Mouse (Mus musculus): ENCODE data around the gene Plcb1.
"Not testable (repeated sequence)": the region's sequence is repeated elsewhere in the genome, so short reads cannot be mapped to it uniquely, and the experiment has no call there.

Plcb1 gene

DNA sequence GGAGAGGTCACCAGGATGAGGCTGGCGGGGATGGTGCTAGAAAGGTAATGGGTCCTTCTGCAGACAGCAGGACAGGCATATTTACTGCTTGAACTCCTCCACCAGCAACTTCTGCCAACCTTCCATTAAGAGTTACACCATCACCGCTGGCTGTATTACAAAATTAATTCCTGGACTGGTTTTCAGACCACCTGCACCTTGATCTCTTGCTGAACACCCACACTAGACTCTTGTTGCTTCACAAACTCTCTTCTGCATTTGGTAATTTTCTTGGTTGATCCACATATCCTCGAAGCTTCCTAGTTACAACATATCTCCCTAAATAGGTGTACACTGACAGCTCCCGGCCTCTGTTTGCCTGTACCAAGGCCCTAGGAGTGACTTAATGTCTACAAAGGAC is 170.6 kb downstream of the Plcb1 start:
- no peak for DNase-seq (ENCODE audit: extremely low spot score, low read depth, low spot score)

DNA sequence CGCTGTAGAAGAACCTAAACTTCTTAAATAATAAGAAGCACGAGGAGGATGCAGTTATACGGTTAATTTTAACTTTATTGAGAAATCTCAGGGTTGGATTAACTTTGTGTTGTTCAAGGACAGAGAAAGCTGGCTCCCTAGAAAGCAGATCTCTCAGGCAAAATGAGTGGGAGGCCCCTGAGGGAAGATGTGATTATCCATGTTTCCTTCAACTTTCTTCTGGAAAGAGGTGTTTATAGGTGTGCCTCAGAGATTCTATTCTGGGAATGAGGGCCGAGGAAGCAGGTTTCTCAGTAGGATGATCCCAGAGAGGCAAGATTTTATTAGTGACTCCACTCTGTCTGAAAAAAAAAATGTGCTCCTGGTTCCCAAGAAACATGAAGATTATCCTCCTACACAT is 180.3 kb downstream of the Plcb1 start:
- DNase-seq (ENCODE audit: extremely low spot score, low read depth, low spot score): no peak

DNA sequence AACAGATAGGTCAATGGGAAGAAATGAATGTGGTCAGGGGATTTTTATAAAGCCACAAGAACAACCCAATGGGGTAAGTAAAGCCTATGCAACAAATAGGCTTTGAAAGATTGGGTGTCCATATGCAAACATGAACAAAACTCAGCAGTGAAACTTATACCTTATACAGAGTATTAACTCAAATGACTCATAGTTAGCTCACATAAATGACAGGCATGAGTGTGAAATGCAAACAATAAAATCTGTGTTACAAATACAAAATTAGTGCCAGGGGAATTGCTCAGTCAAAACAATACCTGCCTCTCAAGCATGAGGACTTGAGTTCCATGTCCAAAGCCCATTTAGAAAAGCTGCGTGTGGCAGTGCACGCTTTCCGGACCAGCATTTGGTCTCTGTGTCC is 182.5 kb downstream of the Plcb1 start:
- no peak for DNase-seq (ENCODE audit: extremely low spot score, low read depth, low spot score)

DNA sequence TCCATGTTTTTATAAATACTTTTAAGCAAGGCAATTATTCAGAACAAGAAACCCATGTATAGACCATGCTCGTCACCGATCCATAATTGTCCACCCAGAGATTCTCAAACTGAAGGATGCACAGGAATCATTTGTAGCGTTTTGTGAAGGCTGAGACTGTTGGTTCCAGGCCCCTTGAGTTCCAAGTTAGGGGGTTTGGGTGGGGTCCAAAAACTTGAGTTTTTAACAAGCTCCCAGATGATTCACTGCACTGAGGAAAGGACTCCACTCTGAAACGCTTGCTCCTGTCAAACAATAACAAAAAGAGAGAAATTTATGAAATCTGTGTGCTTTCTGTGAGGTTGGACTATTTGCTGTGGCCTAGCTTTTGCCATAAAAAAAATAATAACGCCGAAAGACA is 186.5 kb downstream of the Plcb1 start:
- DNase-seq (ENCODE audit: extremely low spot score, low read depth, low spot score): no peak

DNA sequence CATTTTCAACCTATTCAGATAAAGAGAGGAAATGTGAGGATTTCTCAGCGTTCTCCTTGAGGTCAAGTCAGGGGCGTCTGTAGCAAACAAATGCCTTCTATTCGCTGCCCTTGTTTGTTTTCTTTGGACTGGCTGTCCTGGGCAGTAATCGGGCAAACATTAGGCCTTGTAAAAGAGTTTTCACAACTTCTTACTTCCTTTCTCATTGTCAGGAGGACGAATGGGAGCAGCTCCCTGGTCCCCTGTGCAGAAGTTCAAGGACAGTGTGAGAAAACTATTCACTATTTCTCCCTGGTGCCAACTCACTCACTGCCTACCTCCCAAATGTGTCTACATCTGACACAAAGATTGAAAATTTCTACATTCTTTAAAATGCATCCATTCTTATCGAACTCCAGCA is 188.8 kb downstream of the Plcb1 start:
- no peak for DNase-seq (ENCODE audit: extremely low spot score, low read depth, low spot score)

DNA sequence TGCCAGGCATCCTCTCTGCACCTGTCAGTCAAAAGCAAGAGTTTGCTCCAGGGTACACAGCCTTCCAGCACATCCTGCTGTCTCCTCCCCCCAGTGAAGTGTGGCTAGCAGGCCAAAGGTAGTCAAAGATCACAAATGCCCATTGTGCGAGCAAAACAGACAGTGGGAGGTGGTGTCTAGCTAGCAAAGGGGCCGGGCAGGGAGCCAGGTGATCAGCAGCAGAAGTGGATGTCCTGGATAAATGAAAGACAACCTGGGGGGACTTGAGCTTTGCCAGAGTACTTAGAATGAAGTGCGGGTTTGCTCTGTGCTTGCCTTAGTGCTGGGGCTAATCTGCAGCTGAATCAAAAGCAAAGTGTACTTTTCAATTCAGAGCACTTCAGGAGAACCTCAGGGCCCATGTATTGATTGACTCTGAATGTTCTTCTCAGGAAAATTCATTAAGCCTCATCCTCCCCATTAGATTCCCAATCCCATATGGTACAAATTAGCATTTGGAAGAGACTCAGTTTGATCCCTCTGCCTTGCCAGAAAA is 191.0 kb downstream of the Plcb1 start:
- no peak for DNase-seq (ENCODE audit: extremely low spot score, low read depth, low spot score)

DNA sequence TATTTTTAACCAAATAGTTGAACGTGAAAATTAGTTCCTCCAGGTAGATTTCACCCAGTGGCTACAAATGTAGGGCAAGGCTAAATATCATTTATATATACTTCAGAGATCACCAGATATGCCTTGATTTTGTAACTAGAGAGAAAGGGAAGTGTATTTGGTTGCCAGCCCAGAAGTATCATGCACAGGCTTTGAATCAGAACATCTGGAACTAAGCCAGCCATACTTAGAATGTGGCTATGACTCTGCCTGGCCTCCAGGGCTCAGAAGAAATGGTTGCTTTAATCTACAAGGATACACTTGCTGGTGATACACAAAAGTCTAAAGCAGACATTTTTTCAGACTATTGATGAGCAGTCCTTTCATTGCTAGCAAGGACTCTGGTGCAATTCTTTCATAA is 191.8 kb downstream of the Plcb1 start:
- DNase-seq (ENCODE audit: extremely low spot score, low read depth, low spot score): no peak

DNA sequence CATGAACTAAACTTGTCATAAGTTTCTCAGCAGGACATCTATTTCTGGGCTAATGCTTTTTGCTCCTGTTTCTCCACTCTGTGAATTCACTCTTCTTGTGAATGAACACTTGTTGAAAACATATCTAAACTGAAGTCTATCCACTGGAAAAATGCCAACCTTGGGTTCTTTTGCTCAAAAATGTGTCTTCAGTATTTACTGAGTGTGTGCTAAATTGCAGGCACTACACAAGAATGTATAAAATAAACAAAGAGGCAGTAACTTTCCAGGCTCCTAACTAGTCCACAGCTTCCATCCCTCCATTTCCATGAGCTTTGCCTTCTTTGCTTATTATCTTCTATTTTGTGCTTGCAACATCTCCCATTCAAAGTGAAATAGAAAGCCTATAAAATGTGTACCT is 195.5 kb downstream of the Plcb1 start:
- no peak for DNase-seq (ENCODE audit: extremely low spot score, low read depth, low spot score)

DNA sequence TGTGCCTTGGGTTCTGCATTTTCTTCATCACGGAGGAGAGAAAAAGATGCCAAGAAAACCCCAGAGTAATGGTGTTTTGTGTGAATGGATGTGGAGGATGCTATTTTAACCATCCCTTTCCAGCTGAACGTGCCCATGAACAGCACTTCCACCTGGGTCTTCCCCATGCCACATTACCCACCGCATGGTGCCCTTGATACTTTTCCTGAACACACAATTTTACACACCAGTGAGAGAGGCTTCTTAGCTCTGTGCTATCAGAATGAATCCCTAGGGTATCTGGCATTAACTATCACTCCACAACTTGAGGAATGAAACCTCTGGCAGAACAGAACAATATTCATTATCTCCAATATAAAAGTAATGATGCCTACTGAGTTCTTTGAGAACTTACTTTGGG is 199.0 kb downstream of the Plcb1 start:
- DNase-seq (ENCODE audit: extremely low spot score, low read depth, low spot score): no peak

DNA sequence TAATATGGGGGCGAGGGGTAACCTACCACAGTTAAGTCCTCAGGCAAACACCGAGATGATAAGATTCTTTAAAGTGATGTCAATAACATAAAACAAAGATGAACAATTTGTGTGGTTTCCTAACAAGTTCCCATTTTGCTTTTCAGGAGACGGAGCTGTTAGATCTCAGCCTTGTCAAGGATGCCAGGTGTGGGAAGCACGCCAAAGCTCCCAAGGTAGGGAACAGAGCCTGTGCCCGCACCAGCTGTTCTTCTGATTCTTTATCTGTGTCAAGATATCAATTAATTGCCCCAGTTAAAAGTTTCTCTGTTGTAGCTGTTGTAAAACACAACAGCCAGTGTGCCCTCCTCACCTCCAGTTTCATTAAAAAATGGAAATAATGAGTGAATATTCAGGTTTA is 202.1 kb downstream of the Plcb1 start:
- DNase-seq (ENCODE audit: extremely low spot score, low read depth, low spot score): no peak

DNA sequence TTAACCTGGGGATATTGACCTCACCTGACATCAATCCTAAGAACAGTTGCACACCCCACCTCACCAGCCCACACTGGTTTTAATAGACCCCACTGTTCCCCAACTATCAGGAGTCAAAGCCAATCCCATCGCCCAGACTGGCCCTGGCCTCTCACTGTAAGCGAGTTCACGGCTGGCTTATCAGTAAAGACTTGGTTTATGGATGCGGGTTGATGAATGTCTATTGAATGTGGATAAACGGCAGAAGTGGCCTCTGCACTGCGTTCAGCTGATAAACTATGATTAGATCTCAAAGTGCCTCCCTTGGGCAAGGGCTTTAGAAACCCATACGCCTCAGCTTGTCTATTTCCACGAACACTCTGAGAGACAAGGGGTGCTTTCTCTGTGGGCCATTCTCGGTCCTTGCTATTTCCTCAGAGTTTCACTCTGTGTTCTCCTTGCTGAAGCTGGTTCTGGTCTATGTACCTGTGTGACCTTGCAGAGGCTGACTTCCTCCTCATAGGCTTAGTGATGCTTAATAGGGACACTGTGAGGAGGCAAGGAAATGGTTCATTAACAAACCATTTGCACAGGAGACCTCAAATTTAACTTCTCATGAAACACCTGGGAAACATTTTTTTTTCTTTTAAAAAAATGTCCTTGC is 203.9 kb downstream of the Plcb1 start:
- no peak for DNase-seq (ENCODE audit: extremely low spot score, low read depth, low spot score)

DNA sequence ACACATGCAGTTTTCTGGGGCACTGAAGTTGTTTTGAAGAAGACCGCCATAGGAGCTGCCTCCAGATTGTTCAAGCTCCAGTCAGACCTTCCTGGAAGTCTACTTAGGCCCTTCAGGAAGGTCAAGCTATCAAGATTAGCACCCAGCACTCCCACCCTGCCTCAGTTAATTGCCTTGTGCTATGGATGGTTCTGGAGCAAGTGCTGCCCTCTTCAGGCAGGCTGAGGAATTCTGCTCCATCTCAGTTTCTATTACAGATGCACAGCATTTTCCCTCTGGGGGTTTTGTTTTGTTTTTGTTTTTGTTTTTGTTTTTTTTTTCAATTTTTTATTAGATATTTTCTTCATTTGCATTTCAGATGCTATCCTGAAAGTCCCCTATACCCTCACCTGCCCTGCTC is 221.3 kb downstream of the Plcb1 start:
- DNase-seq (ENCODE audit: extremely low spot score, low read depth, low spot score): no peak

DNA sequence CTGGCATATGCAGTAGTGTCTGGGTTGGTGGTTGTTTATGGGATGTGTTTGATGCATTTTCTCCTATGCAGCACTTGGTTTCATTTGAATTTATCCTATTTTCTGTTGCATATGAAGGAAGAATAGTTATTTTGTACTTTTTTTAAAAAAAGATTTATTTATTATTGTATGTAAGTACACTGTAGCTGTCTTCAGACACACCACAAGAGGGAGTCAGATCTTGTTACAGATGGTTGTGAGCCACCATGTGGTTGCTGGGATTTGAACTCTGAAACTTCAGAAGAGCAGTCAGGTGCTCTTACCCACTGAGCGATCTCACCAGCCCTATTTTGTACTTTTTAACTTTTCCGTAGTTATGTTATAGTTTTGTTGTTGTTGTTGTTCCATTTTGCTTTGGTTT is 222.0 kb downstream of the Plcb1 start:
- not testable (repeated sequence) for DNase-seq (ENCODE audit: extremely low spot score, low read depth, low spot score)

DNA sequence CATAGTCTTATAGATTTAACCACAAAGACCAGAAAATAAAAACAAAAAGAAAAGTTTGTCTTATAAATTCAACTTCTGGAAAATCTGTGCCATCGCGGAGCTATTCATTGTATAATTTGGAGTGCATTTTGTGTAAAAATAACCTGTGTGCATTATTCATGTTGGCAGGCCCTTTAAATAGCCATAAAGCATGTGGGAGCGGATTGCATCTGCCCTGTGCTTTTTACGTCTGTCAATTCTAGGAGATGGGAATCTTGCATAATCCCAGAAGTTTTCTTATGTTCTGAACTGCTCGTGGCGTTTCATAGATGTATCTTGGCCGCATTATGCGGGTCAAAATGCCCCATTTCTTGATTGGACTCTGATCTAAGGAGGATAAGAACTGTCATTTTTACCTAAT is 224.5 kb downstream of the Plcb1 start:
- DNase-seq (ENCODE audit: extremely low spot score, low read depth, low spot score): no peak

DNA sequence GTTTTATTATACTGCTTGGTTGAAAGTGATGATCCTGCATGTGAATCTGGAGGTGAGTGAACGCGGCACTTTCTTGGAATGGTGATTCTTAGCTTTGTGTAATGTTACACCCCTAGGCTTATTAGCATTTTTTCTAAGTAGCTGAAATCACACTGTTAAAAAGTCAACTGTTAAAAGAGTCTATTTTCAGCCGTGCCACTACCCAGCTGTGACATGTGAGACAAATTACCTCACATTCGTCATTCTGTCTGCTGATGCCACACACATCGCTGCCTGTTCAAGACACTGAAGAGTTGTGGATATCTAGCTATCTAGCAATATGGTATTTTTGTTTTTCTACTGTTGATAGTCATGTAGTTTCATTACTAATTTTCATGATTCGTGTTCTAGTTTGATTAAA is 229.6 kb downstream of the Plcb1 start:
- no peak for DNase-seq (ENCODE audit: extremely low spot score, low read depth, low spot score)

DNA sequence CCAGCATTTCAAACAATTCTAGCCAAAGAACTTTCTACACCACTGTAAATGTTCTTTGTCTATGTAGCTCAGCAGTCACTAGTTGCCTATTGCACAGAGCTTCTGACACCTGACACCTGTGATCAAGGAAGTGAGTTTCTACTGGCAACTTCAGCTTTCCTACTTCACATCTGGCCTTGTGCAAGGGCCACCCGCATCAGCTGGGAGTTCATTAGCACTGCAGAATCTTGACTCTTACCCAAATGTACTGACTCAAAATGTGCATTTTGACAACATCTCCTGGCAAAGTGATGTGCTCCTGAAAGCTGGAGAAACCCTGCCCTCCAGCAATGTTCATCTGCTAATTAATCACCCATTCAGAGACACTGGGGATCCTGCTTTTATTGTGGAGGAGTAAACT is 232.4 kb downstream of the Plcb1 start:
- DNase-seq (ENCODE audit: extremely low spot score, low read depth, low spot score): no peak

DNA sequence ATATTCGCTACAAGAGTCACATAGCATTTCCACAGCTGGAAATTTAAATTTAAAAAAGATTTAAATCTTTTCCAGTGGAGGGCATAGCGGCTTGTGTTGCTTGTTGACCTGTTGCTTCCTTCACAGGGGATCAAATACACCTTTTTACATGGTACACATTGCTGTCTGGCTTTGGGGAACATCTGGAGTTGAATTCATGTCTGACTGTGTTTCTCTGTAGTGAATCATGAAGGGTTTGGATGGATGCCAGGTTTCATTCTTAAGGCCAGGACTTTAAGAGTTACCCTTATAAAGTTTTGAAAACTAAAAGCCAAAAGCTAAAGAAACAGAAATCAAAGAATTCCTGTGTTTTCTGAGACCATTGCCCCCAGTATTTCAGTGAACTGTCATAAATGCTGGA is 232.8 kb downstream of the Plcb1 start:
- DNase-seq (ENCODE audit: extremely low spot score, low read depth, low spot score): no peak

DNA sequence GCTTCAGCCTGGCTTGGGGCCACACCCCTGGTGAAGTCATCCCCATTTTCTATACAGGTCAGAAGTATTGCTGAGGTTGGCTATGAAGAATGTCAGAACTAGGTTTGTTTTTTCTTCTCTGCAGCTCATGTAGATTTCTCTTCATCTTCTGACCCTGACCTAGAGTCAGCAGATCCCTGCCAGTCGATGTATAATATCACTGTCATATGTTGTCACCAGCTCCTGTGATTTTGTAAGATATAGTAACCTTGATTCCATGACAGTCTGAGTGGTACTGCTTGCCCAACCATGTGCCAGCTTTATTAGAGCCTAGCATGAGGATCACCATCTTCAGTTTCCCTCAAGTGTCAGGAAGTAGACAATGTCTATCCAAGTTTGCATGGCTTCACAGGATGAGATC is 233.7 kb downstream of the Plcb1 start:
- DNase-seq (ENCODE audit: extremely low spot score, low read depth, low spot score): no peak

DNA sequence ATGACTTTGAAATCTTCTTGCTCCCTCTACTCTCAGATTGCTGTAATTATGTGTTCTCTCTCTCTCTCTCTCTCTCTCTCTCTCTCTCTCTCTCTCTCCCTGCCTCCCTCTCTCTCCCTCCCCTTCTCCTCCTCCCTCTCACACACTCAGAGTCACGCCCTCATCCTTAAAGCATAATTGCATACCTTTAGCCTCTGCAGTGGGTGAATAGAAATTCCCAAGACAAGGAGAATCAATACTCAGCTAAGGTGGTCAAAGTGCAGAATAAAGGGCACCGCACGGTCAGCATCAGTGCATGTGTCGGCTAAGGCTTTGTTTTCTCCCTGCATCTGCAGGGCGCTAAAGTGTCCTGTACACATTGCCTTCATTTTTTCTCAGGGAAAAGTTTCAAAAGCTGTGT is 243.4 kb downstream of the Plcb1 start:
- no peak for DNase-seq (ENCODE audit: extremely low spot score, low read depth, low spot score)

DNA sequence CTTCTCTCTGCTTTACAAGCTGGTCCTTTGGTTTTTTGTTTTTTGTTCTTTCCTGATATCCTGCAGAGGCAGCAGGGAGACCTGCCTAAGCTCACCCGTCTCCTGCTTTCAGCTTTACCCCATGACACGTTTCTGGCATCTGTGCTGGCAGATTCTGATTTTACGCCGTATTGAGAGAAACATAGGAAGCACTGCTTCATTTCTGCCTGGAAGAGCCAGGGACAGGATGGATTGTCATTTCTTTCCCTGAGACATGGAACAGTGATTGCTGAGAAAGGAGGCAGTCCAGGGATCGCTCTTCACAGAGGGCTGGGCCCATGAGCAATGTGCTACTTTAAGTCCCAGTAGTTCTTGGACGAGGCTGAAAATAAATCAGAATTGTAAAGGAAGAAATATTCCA is 243.8 kb downstream of the Plcb1 start:
- DNase-seq (ENCODE audit: extremely low spot score, low read depth, low spot score): no peak

DNA sequence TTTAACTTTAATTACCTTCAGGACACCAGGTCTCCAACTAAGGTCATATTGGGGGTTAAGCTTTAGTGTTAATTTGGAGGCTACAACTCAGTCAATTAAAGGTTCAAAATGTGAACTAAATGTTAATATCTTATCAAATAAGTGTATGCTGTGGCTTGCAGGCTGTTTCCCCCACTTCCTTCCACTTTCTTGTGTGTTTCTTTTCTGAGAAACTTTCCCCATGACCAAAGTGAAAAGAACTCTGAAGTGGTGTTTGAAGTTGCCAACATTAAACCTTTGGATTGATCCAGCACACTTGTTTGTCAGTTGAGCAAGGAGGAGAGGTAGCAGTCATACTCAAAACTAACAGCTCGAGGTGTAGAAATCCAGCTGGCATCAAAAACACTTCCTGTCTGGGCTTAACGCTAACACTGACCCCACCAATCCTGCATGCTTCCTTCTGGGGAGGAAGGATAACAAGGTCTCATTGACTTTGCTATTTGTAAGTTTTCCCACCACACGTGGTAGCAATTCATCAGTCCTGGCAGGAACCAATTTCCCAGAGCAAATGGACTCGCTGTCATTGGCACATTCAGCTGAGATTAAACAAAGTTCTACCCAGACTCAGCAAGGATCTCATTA is 249.9 kb downstream of the Plcb1 start:
- peak; percentile 83 for DNase-seq (ENCODE audit: extremely low spot score, low read depth, low spot score)

DNA sequence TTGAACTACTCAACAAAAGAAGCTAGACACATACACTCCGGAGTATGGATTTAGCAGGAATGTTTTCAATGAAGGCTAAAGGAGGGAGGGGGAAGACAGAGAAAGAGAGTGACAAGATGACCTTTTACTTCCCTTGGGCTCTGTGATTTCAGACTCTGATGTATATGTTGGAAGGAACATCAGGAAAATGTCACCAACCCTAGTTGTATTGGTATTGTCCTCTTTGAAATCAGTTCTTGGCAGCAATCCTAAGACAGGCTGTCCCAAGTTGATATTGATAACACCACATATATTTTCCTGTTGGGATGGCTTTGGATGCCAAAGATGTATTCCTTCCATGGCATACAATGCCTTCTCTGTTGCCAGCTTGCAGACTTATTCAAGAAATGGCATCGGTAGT is 262.9 kb downstream of the Plcb1 start:
- DNase-seq (ENCODE audit: extremely low spot score, low read depth, low spot score): no peak

DNA sequence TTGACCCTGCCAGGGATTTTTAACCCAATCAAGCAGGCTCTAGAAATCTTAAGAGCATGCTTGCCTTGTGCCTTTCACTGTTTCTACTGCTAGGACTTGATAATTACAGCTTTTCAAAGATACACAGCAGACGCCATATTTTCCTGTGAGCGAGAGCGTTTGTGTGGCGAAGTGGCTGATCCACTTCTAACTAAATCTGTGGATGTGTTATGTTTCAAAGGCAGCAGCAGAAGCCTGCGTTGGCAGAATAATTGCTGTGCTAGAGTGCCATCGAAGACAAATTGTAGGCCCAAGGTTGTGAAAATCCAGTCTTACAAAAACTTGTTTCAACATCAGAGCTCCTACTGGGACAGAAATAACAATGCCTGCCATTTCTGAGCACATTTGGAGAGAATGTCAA is 263.4 kb downstream of the Plcb1 start:
- no peak for DNase-seq (ENCODE audit: extremely low spot score, low read depth, low spot score)

Measured in hindlimb bud, embryonic 11.5 days (tissue).